Mouse (Mus musculus) kidney, adult 8-10 months (tissue): ENCODE measurements around the gene D630045J12Rik.
A peak's percentile ranks its signal among the peaks of the same experiment; 100 is the strongest.

Experiments
- DNase-seq, 2 experiments: peaks; one replicate each; pipeline ENCODE4 v3.0.0; 2022

The D630045J12Rik gene

GRCm38 (mm10) chr6:38087242-38088026, 166.4 kb downstream of the D630045J12Rik start:
- DNase-seq: no peak

GRCm38 (mm10) chr6:38083204-38083603, 170.6 kb downstream of the D630045J12Rik start:
- no peak for DNase-seq

- DNase-seq: peak; percentile 44 to 45
Measured at GRCm38 (mm10) chr6:38081727-38082341, 172.0 kb downstream of the D630045J12Rik start.

- DNase-seq: no peak
Measured at GRCm38 (mm10) chr6:38080364-38080763, 173.4 kb downstream of the D630045J12Rik start.

GRCm38 (mm10) chr6:38073592-38073991, 180.2 kb downstream of the D630045J12Rik start:
- DNase-seq: no peak
